In genomic region chr7:24410831-24411230, GRCm38 (mm10) we compare ENCODE assay signal across 29 mouse cellular contexts. TPM values are rescaled to one million over a fixed set of nuclear protein-coding genes. Genes with fewer than 3 reads are reported as not detected.
DNase-seq lines count a peak whose midpoint lies in the region; ATAC-seq lines count a peak whose summit lies in the region.
"Had no signal": no experiment of that assay in that cellular context is flagged by ENCODE, and none has a peak within 500 bp of the region (broad histone marks: within the 10 kb centered on the region; RNA-seq: fewer than 3 reads in every experiment).

No protein-coding gene starts in this region.

- DNase-seq in ES-CJ7 (ENCODE audit: low read depth, low spot score): peak; percentile 74
- peak; percentile 82 for DNase-seq in R1 (ENCODE audit: low read depth, low spot score)
- DNase-seq in ZHBTc4 (ENCODE audit: low read depth, low spot score): peak; percentile 61
- DNase-seq in adrenal gland, postnatal 10 days: no peak
- no peak for DNase-seq in hindbrain, embryonic 11.5 days (ENCODE audit: low spot score)
- DNase-seq: adrenal gland, adult 2 months; adrenal gland, adult 8-10 months; adrenal gland, postnatal 14 days; adrenal gland, postnatal 25 days; adrenal gland, postnatal 36 days; B cell, adult 2 months; cerebellum, adult 11 months; cerebellum, adult 11-12 months; cerebellum, adult 18-20 months; cerebellum, adult 2 months; cerebellum, adult 8-10 months; cerebellum, adult 9-10 months; cerebellum, adult 9-11 months had no signal

- no peak for ATAC-seq in hindbrain, embryonic 12.5 days (ENCODE audit: low FRiP score)
- ATAC-seq in hindbrain, embryonic 11.5 days (ENCODE audit: low FRiP score): no peak
- ATAC-seq: activated CD4-positive, CD25-positive, alpha-beta regulatory T cell, adult 4 months; CD4-positive, CD25-positive, alpha-beta regulatory T cell, adult 4 months had no signal

- no peaks in the 10 kb centered on the region for H3K27me3 ChIP-seq in hindbrain, embryonic 12.5 days
- no peaks in the 10 kb centered on the region for H3K27me3 ChIP-seq in hindbrain, embryonic 11.5 days (ENCODE audit: control insufficient read depth, insufficient read depth, low read length)
- H3K27me3 ChIP-seq: CH12.LX, Patski had no signal

- no peak overlapping the region for H3K9ac ChIP-seq in hindbrain, embryonic 12.5 days
- H3K9ac ChIP-seq in hindbrain, embryonic 11.5 days (ENCODE audit: low read depth, low read length): no peak overlapping the region

- H3K36me3 ChIP-seq in hindbrain, embryonic 12.5 days: peaks cover 32% of the 10 kb centered on the region
- peaks cover 1% of the 10 kb centered on the region; the same call in 1 of the 2 replicates for H3K36me3 ChIP-seq in hindbrain, embryonic 11.5 days (ENCODE audit: control insufficient read depth, insufficient read depth, low read length)

- H3K27ac ChIP-seq in hindbrain, embryonic 12.5 days: no peak overlapping the region
- no peak overlapping the region for H3K27ac ChIP-seq in hindbrain, embryonic 11.5 days (ENCODE audit: low read depth, low read length)

- H3K4me3 ChIP-seq in hindbrain, embryonic 12.5 days: no peak overlapping the region
- H3K4me3 ChIP-seq in hindbrain, embryonic 11.5 days (ENCODE audit: low read depth, low read length): no peak overlapping the region

- peaks cover 7% of the 10 kb centered on the region for H3K4me1 ChIP-seq in hindbrain, embryonic 12.5 days
- no peaks in the 10 kb centered on the region for H3K4me1 ChIP-seq in hindbrain, embryonic 11.5 days (replicated peaks; ENCODE audit: control insufficient read depth, insufficient read depth, low read length)

- 85% methylated on average over 3 of the region's 3 CpGs for WGBS in hindbrain, embryonic 12.5 days
- WGBS in hindbrain, embryonic 11.5 days: 76% methylated on average over 3 of the region's 3 CpGs

- H3K9me3 ChIP-seq in hindbrain, embryonic 12.5 days (replicated peaks): no peaks in the 10 kb centered on the region
- H3K9me3 ChIP-seq in hindbrain, embryonic 11.5 days (ENCODE audit: control insufficient read depth, low read length): no peaks in the 10 kb centered on the region
- H3K9me3 ChIP-seq: G1E had no signal

- H3K4me2 ChIP-seq in hindbrain, embryonic 12.5 days (replicated peaks): no peak overlapping the region
- no peak overlapping the region for H3K4me2 ChIP-seq in hindbrain, embryonic 11.5 days (replicated peaks; ENCODE audit: low read depth, low read length)

RNA-seq across cellular contexts. Expression of gene Smg9, which starts 11.4 kb away (rescaled TPM):
- 28.9 and 29.5 TPM in 2 replicates for polyA plus RNA-seq in hindbrain, embryonic 12.5 days (2016; fragmentation: Nextera tagmentation; extraction: Ambion mirVana)
- 10 to 100 TPM; 19.5 to 24.1 TPM for total RNA-seq in adrenal gland, postnatal 10 days (2021)
- 18.4 and 21.3 TPM in 2 replicates for polyA plus RNA-seq in hindbrain, embryonic 11.5 days (2014; fragmentation: Nextera tagmentation; extraction: Ambion mirVana)

RNA-seq across cellular contexts. Expression of gene Kcnn4, which starts 40.8 kb away (rescaled TPM):
- polyA plus RNA-seq in hindbrain, embryonic 12.5 days (2016; fragmentation: Nextera tagmentation; extraction: Ambion mirVana): 2.1 and 2.4 TPM in 2 replicates
- 1 to 10 TPM; 4.2 to 5.4 TPM for total RNA-seq in adrenal gland, postnatal 10 days (2021)
- polyA plus RNA-seq in hindbrain, embryonic 11.5 days (2014; fragmentation: Nextera tagmentation; extraction: Ambion mirVana): 2.4 and 3.5 TPM in 2 replicates
- polyA plus RNA-seq: Patski had no signal

RNA-seq across cellular contexts. Expression of gene Irgc1, which starts 41.3 kb away (rescaled TPM):
- polyA plus RNA-seq in hindbrain, embryonic 12.5 days (2016; fragmentation: Nextera tagmentation; extraction: Ambion mirVana): not detected in 2 replicates
- under 1 TPM in 1 of 2 experiments, not detected in 1; 0.27 TPM for total RNA-seq in adrenal gland, postnatal 10 days (2021)
- polyA plus RNA-seq in hindbrain, embryonic 11.5 days (2014; fragmentation: Nextera tagmentation; extraction: Ambion mirVana): not detected in 2 replicates
- total RNA-seq: adrenal gland, adult 18-20 months; adrenal gland, adult 2 months; adrenal gland, adult 8-10 months; adrenal gland, postnatal 14 days; adrenal gland, postnatal 25 days; adrenal gland, postnatal 36 days; adrenal gland, postnatal 4 days; CH12.LX; ES-E14; MEL had no signal
- polyA plus RNA-seq: activated CD4-positive, CD25-positive, alpha-beta regulatory T cell, adult 4 months; adrenal gland, adult 2 months; brain, embryonic 14.5 days; cerebellum, adult 2 months; Patski had no signal

RNA-seq across cellular contexts. Expression of gene Plaur, which starts 51.5 kb away (rescaled TPM):
- 0.59 and 0.95 TPM in 2 replicates for polyA plus RNA-seq in hindbrain, embryonic 12.5 days (2016; fragmentation: Nextera tagmentation; extraction: Ambion mirVana)
- total RNA-seq in adrenal gland, postnatal 10 days (2021): 1 to 10 TPM; 6.7 to 9.4 TPM
- 1.7 and 2.1 TPM in 2 replicates for polyA plus RNA-seq in hindbrain, embryonic 11.5 days (2014; fragmentation: Nextera tagmentation; extraction: Ambion mirVana)

Comparison
In these comparisons a context has a peak if more than half of its experiments do, and no peak if none do; other contexts are left out.
1. DNase-seq: peak in ES-CJ7 (single experiment), R1 (single experiment) and ZHBTc4 (single experiment); none in adrenal gland, postnatal 10 days (single experiment) and hindbrain, embryonic 11.5 days (single experiment).